Mouse (Mus musculus) CH12.LX (cell line): ENCODE results near the gene Nedd4. TPM values are rescaled to one million over a fixed set of nuclear protein-coding genes. Genes with fewer than 3 reads are reported as not detected.

Experiments
- DNase-seq: peaks from one replicate; pipeline ENCODE4 v3.0.0-alpha.2; 2013; ENCODE audit errors: extremely low read depth
- H3K27ac ChIP-seq: 2 replicates; pipeline ENCODE4 v1.5.1; 2012; ENCODE audit warnings: low read depth, mild to moderate bottlenecking, control low read depth, moderate library complexity; ENCODE audit not compliant: insufficient read depth
- H3K27me3 ChIP-seq: replicated peaks from 2 replicates; pipeline ENCODE3; 2012; ENCODE audit warnings: inconsistent platforms
- H3K36me3 ChIP-seq, 2 experiments: replicated peaks in 1 of 2; 2 replicates each; pipeline versions ENCODE3 to v1.6.1; 2012; ENCODE audit warnings: inconsistent platforms in 1 of 2, low read length in 1 of 2, mild to moderate bottlenecking in 1 of 2, mixed read lengths in 1 of 2, moderate library complexity in 1 of 2; ENCODE audit not compliant: control insufficient read depth in 1 of 2, insufficient read depth in 1 of 2
- H3K4me1 ChIP-seq, 2 experiments: 2 replicates each; pipeline ENCODE4 v1.6.1; 2012; ENCODE audit warnings: inconsistent platforms in 1 of 2, moderate library complexity in 1 of 2; ENCODE audit not compliant: insufficient read depth in 2 of 2, control insufficient read depth in 1 of 2
- H3K4me2 ChIP-seq: 2 replicates; pipeline ENCODE4 v1.6.1; 2012; ENCODE audit warnings: low read depth, mild to moderate bottlenecking, control low read depth; ENCODE audit not compliant: poor library complexity, insufficient read depth, severe bottlenecking
- H3K4me3 ChIP-seq, 3 experiments: fragments of 150-350 bp in 1 of 3; sonication (generic) in 1 of 3; replicated peaks in 1 of 3; 2 replicates each; pipeline versions ENCODE3 to v1.5.1; 2011 to 2012; ENCODE audit warnings: low read depth in 2 of 3, low read length in 2 of 3, mild to moderate bottlenecking in 2 of 3, moderate library complexity in 2 of 3, control low read depth in 1 of 3, improper control_type of control experiment in 1 of 3, inconsistent platforms in 1 of 3, mixed read lengths in 1 of 3; ENCODE audit not compliant: poor library complexity in 1 of 3
- H3K79me2 ChIP-seq: replicated peaks from 2 replicates; pipeline ENCODE4 v1.6.1; 2012; ENCODE audit warnings: mild to moderate bottlenecking, moderate library complexity; ENCODE audit not compliant: control insufficient read depth, poor library complexity, insufficient read depth, severe bottlenecking; ENCODE audit errors: extremely low read depth
- H3K9ac ChIP-seq: 2 replicates; pipeline ENCODE4 v1.6.1; 2012; ENCODE audit warnings: low read depth, mild to moderate bottlenecking, control low read depth, moderate library complexity; ENCODE audit not compliant: insufficient read depth
- H3K9me3 ChIP-seq: replicated peaks from 2 replicates; pipeline ENCODE3; 2012; ENCODE audit warnings: low read length, inconsistent platforms, mixed read lengths
- CHD2 ChIP-seq: IDR thresholded peaks from 2 replicates; pipeline ENCODE4 v1.6.1; 2011; ENCODE audit warnings: low read length, improper control_type of control experiment
- E2F4 ChIP-seq: IDR thresholded peaks from 2 replicates; pipeline ENCODE4 v1.6.1; 2011; ENCODE audit warnings: low read depth, low read length, improper control_type of control experiment; ENCODE audit not compliant: insufficient replicate concordance
- ELF1 ChIP-seq: IDR thresholded peaks from 2 replicates; pipeline ENCODE4 v1.6.1; 2014; ENCODE audit warnings: low read depth, mild to moderate bottlenecking, inconsistent platforms, low read length, improper control_type of control experiment
- ETS1 ChIP-seq: conservative IDR thresholded peaks from 2 replicates; pipeline ENCODE4 v1.6.1; 2012; ENCODE audit warnings: low read depth, mild to moderate bottlenecking, inconsistent platforms, low read length, improper control_type of control experiment, moderate library complexity
- IRF4 ChIP-seq: IDR thresholded peaks from 2 replicates; pipeline ENCODE4 v1.6.1; 2014; ENCODE audit warnings: low read depth, mild to moderate bottlenecking, inconsistent platforms, low read length, improper control_type of control experiment
- JUN ChIP-seq: IDR thresholded peaks from 2 replicates; pipeline ENCODE4 v1.6.1; 2011; ENCODE audit warnings: low read depth, mild to moderate bottlenecking, low read length, improper control_type of control experiment, moderate library complexity; ENCODE audit not compliant: insufficient read depth
- JUND ChIP-seq: conservative IDR thresholded peaks from 2 replicates; pipeline ENCODE4 v1.6.1; 2011; ENCODE audit warnings: low read depth, low read length, improper control_type of control experiment
- KAT2A ChIP-seq: IDR thresholded peaks from 2 replicates; pipeline ENCODE4 v1.6.1; 2012; ENCODE audit warnings: low read length, improper control_type of control experiment, inconsistent platforms; ENCODE audit not compliant: insufficient replicate concordance
- MAFK ChIP-seq: IDR thresholded peaks from 2 replicates; pipeline ENCODE4 v1.6.1; 2011; ENCODE audit warnings: low read length, improper control_type of control experiment; ENCODE audit not compliant: insufficient replicate concordance
- MAX ChIP-seq: IDR thresholded peaks from 2 replicates; pipeline ENCODE4 v1.6.1; 2011; ENCODE audit warnings: low read length, improper control_type of control experiment
- MAZ ChIP-seq: IDR thresholded peaks from 2 replicates; pipeline ENCODE4 v1.6.1; 2012; ENCODE audit warnings: low read depth, mild to moderate bottlenecking, inconsistent platforms, low read length, improper control_type of control experiment, moderate library complexity
- NELFE ChIP-seq: IDR thresholded peaks from 2 replicates; pipeline ENCODE4 v1.6.1; 2011; ENCODE audit warnings: low read depth, low read length, improper control_type of control experiment
- NRF1 ChIP-seq: IDR thresholded peaks from 2 replicates; pipeline ENCODE4 v1.6.1; 2014; ENCODE audit warnings: low read depth, mild to moderate bottlenecking, inconsistent platforms, low read length, improper control_type of control experiment, moderate library complexity
- POLR2AphosphoS2 ChIP-seq: IDR thresholded peaks from 2 replicates; pipeline ENCODE4 v1.6.1; 2011; ENCODE audit warnings: low read depth, low read length, improper control_type of control experiment
- RAD21 ChIP-seq: IDR thresholded peaks from 2 replicates; pipeline ENCODE4 v1.6.1; 2011; ENCODE audit warnings: low read depth, mild to moderate bottlenecking, low read length, improper control_type of control experiment, moderate library complexity
- RCOR1 ChIP-seq: conservative IDR thresholded peaks from 2 replicates; pipeline ENCODE4 v1.6.1; 2012; ENCODE audit warnings: low read depth, mild to moderate bottlenecking, inconsistent platforms, low read length, improper control_type of control experiment
- TBP ChIP-seq: conservative IDR thresholded peaks from 2 replicates; pipeline ENCODE4 v1.6.1; 2011; ENCODE audit warnings: low read depth, low read length, improper control_type of control experiment
- UBTF ChIP-seq: IDR thresholded peaks from 2 replicates; pipeline ENCODE4 v1.6.1; 2012; ENCODE audit warnings: low read depth, mild to moderate bottlenecking, inconsistent platforms, low read length, improper control_type of control experiment, moderate library complexity
- USF2 ChIP-seq: conservative IDR thresholded peaks from 2 replicates; pipeline ENCODE4 v1.6.1; 2011; ENCODE audit warnings: low read depth, low read length, improper control_type of control experiment
- ZC3H11A ChIP-seq: IDR thresholded peaks from 2 replicates; pipeline ENCODE4 v1.6.1; 2012; ENCODE audit warnings: low read depth, mild to moderate bottlenecking, inconsistent platforms, low read length, improper control_type of control experiment
- ZMIZ1 ChIP-seq: IDR thresholded peaks from 2 replicates; pipeline ENCODE4 v1.6.1; 2012; ENCODE audit warnings: low read depth, mild to moderate bottlenecking, inconsistent platforms, low read length, improper control_type of control experiment
- dilution Hi-C: fragments of 300-500 bp; cut with MboI; formaldehyde crosslinking; loops from 2 replicates; pipeline ENCODE4 v1.14.3; 2020; ENCODE audit warnings: low sequenced_read_pairs; ENCODE audit not compliant: extremely low pct_unique_long_range_greater_than_20kb, extremely low pct_ligation_motif_present
- in situ Hi-C: fragments of 300-500 bp; cut with MboI; formaldehyde crosslinking; loops from 3 replicates; pipeline ENCODE4 v1.14.3; 2019; ENCODE audit warnings: low sequenced_read_pairs, low pct_ligation_motif_present, low pct_unique_long_range_greater_than_20kb, mixed read lengths
- polyA plus RNA-seq: library from polyadenylated mRNA; unstranded; fragments of >175 nt; gene quantifications from 2 replicates; pipeline ENCODE4 v1.2.1, GENCODE M21; 2012; ENCODE audit warnings: low read depth; ENCODE audit not compliant: insufficient read length
- total RNA-seq, 2 experiments: library from RNA; depleted of rRNA; stranded (reverse); fragments of 300-350 nt in 1 of 2; fragments of >200 nt in 1 of 2; gene quantifications; 2 replicates each; pipeline ENCODE4 v1.2.3; 2012 to 2014

Nedd4 gene
- total and polyA plus RNA-seq, 3 experiments = 56.9 to 211 (median 206) TPM

DNA sequence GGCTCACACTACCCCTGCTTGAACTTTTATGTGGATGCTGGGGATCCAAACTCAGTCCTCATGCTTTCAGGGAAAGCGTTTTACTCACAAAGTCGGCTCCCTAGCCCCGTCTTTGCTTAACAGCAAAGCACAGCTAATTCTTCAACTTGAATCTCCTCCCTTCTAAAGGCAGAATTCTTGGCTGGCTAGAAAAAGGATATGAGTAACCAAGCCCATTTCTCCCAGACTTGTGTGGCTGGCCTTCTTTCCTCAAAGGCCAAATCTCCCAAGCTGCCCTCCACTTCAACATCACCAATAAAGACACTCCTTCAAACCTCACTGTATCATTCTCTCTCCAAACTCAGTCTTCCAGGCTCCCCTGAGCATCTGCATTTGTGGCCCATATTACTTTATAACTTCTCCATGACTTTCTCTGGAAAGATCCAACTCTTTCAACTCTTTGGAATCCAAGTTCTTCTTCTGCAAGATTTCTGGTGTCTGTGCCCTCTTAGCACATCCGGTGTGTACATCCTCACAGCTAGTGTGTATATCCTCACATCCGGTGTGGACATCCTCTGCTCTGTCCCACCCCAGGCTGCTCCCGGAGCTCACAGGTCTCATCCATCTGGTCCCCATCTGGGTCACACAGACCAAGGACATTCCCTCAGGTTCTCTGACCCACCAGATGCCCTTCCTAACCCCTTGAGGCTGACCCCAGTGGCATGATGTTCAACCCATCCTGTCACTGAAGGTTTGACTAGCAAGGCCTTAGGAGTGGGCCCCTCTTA, 18.3 kb upstream of the Nedd4 start:
- Histone ChIP-seq H3K4me1 (peaks cover 7 to 24% of the 10 kb centered on the region in 2 experiments), H3K4me3 (no peak overlapping the region), H3K27ac (no peak overlapping the region), H3K79me2 (no peaks in the 10 kb centered on the region), H3K9me3 (no peaks in the 10 kb centered on the region), H3K27me3 (no peaks in the 10 kb centered on the region), H3K36me3 (no peaks in the 10 kb centered on the region), H3K9ac (no peak overlapping the region), H3K4me2 (no peak overlapping the region)
- no peak for TF ChIP-seq ETS1
- DNase-seq = no peak
- dilution Hi-C loops (no loop called here), in situ Hi-C loops (no loop called here)

DNA sequence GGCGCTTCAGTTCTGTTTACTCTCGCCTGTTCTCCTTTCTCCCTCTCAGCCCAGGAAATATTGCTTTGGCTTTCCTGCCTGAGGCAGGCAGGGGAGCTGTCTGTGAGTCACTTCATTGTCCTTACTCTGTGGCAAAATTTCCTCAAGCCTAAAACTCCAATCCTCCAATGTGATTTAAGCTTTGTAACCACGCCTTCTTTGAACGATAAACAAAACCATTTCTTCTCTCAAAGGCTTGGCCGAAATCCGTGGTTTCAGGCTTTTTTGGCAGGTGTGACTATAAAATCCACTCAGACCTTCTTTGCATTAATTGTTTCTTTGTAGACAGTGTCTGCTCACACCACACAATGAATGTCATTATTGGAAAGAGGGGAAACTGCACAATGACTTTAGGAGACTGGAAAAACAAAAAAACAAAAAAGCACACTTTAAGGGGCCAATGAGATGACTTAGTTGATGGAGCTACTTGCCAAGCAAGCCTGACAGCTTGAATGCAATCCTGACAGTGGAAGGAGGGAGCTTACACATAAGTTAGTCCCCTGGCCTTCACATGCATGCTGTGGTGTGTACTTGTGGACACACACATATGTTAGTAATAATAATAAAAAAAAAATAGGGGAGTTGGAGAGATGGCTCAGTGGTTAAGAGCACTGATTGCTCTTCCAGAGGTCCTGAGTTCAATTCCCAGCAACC, 17.6 kb upstream of the Nedd4 start:
- no peak for DNase-seq
- H3K4me2 ChIP-seq = no peak overlapping the region

DNA sequence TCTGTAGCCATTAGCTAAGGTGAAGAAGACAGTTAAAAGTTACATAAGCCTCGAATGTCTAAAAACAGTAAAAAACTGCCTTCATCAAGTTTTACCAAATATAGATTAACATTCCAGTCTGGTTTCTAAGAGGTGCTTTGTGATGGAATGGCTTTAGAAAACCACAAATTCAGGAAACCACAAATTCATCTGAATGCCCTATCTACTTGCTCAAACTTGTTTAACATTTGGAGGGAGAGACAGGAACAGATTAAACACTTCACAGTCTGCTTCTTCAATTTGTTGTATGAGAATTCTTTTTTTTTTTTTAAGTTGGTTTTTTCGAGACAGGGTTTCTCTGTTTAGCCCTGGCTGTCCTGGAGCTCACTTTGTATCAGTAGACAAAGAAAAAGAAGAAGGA, 12.4 kb upstream of the Nedd4 start:
- H3K27ac ChIP-seq = no peak overlapping the region
- peaks cover 4% of the 10 kb centered on the region for H3K27me3 ChIP-seq
- TF ChIP-seq NRF1 (no peak), MAZ (no peak), CHD2 (no peak), USF2 (no peak), KAT2A (no peak), NELFE (no peak), JUN (no peak), E2F4 (no peak), POLR2AphosphoS2 (no peak), ZMIZ1 (no peak)
- in situ Hi-C loops (no loop called here), dilution Hi-C loops (no loop called here)
- H3K9ac ChIP-seq = no peak overlapping the region
- no peak overlapping the region for H3K4me2 ChIP-seq
- H3K4me3 ChIP-seq = no peak overlapping the region
- H3K9me3 ChIP-seq = no peaks in the 10 kb centered on the region
- no peaks in the 10 kb centered on the region for H3K36me3 ChIP-seq
- H3K79me2 ChIP-seq = no peaks in the 10 kb centered on the region
- peaks cover 0 to 2% of the 10 kb centered on the region in 2 experiments; a peak in 1 of 4 replicates for H3K4me1 ChIP-seq
- DNase-seq = no peak

More for the DNA sequence above, 17.6 kb upstream of the Nedd4 start:
- Histone ChIP-seq H3K4me3 (no peak overlapping the region), H3K4me1 (peaks cover 7 to 19% of the 10 kb centered on the region in 2 experiments), H3K9ac (no peak overlapping the region), H3K79me2 (no peaks in the 10 kb centered on the region), H3K27me3 (no peaks in the 10 kb centered on the region), H3K27ac (no peak overlapping the region), H3K36me3 (no peaks in the 10 kb centered on the region), H3K9me3 (no peaks in the 10 kb centered on the region)
- TF ChIP-seq MAX (no peak), NELFE (no peak), JUND (no peak), MAFK (no peak), RAD21 (no peak), ELF1 (no peak), IRF4 (no peak), ZC3H11A (no peak), TBP (no peak), UBTF (no peak), RCOR1 (no peak), ZMIZ1 (no peak), NRF1 (no peak), ETS1 (no peak), USF2 (no peak), CHD2 (no peak)
- dilution Hi-C loops = no loop called here
- in situ Hi-C loops = no loop called here
